Mouse (Mus musculus): ENCODE measurements at regions not wholly inside any gene's neighbourhood (a gene's known extent, or its start where the extent isn't known, plus 50 kb on each side); places are given as distances from the start of the nearest gene placed in this dataset.

GRCm38 (mm10) chr6:106876690-106877089 is 76.8 kb upstream of the Crbn start:
- ATAC-seq (no peak), DNase-seq (ENCODE audit: low spot score) (no peak)
- WGBS: 71% methylated on average over 1 of the region's 1 CpGs
- Histone ChIP-seq H3K9me3 (ENCODE audit: low read length) (no peaks in the 10 kb centered on the region), H3K27ac (ENCODE audit: low read length) (no peak overlapping the region), H3K4me3 (ENCODE audit: low read depth, low read length) (no peak overlapping the region), H3K27me3 (replicated peaks; ENCODE audit: insufficient read depth, low read length) (no peaks in the 10 kb centered on the region), H3K4me2 (replicated peaks; ENCODE audit: low read depth, low read length) (no peak overlapping the region), H3K9ac (replicated peaks; ENCODE audit: low read depth) (no peak overlapping the region), H3K4me1 (ENCODE audit: insufficient read depth, low read depth, low read length) (no peaks in the 10 kb centered on the region), H3K36me3 (ENCODE audit: insufficient read depth, low read length) (no peaks in the 10 kb centered on the region)
- TF ChIP-seq EP300 (IDR thresholded peaks at IDR 0.05): no peak
- no peak for TF ChIP-seq CTCF (IDR thresholded peaks at IDR 0.05)

- Histone ChIP-seq H3K4me3 (ENCODE audit: low read depth, low read length) (no peak overlapping the region), H3K27me3 (replicated peaks; ENCODE audit: insufficient read depth, low read length) (no peaks in the 10 kb centered on the region), H3K9me3 (ENCODE audit: low read length) (no peaks in the 10 kb centered on the region), H3K27ac (ENCODE audit: low read length) (no peak overlapping the region), H3K4me1 (ENCODE audit: insufficient read depth, low read depth, low read length) (no peaks in the 10 kb centered on the region), H3K36me3 (ENCODE audit: insufficient read depth, low read length) (no peaks in the 10 kb centered on the region), H3K4me2 (replicated peaks; ENCODE audit: low read depth, low read length) (no peak overlapping the region), H3K9ac (replicated peaks; ENCODE audit: low read depth) (no peak overlapping the region)
- TF ChIP-seq EP300 (IDR thresholded peaks at IDR 0.05): no peak
- no peak for TF ChIP-seq CTCF (IDR thresholded peaks at IDR 0.05)
- ATAC-seq (no peak), DNase-seq (ENCODE audit: low spot score) (no peak)
- 59% methylated on average over 4 of the region's 4 CpGs for WGBS
Observed at GRCm38 (mm10) chr6:106891879-106892638, 92.2 kb upstream of the Crbn start.

GRCm38 (mm10) chr6:106892639-106892934 is 92.7 kb upstream of the Crbn start:
- no peak overlapping the region for H3K9ac ChIP-seq (replicated peaks; ENCODE audit: low read depth)
- TF ChIP-seq EP300 (IDR thresholded peaks at IDR 0.05) (no peak), CTCF (IDR thresholded peaks at IDR 0.05) (no peak)
- DNase-seq (ENCODE audit: low spot score) (no peak), ATAC-seq (no peak)
- no peak overlapping the region for H3K27ac ChIP-seq (ENCODE audit: low read length)
- no peaks in the 10 kb centered on the region for H3K4me1 ChIP-seq (ENCODE audit: insufficient read depth, low read depth, low read length)
- H3K4me2 ChIP-seq (replicated peaks; ENCODE audit: low read depth, low read length): no peak overlapping the region
- H3K4me3 ChIP-seq (ENCODE audit: low read depth, low read length): no peak overlapping the region
- no peaks in the 10 kb centered on the region for H3K9me3 ChIP-seq (ENCODE audit: low read length)
- WGBS: 41% methylated on average over 2 of the region's 2 CpGs
- no peaks in the 10 kb centered on the region for H3K36me3 ChIP-seq (ENCODE audit: insufficient read depth, low read length)
- H3K27me3 ChIP-seq (replicated peaks; ENCODE audit: insufficient read depth, low read length): no peaks in the 10 kb centered on the region

- ATAC-seq: no peak
- Histone ChIP-seq H3K27me3 (replicated peaks; ENCODE audit: insufficient read depth, low read length) (no peaks in the 10 kb centered on the region), H3K9me3 (ENCODE audit: low read length) (no peaks in the 10 kb centered on the region), H3K36me3 (ENCODE audit: insufficient read depth, low read length) (no peaks in the 10 kb centered on the region), H3K9ac (replicated peaks; ENCODE audit: low read depth) (no peak overlapping the region), H3K4me1 (ENCODE audit: insufficient read depth, low read depth, low read length) (no peaks in the 10 kb centered on the region), H3K27ac (ENCODE audit: low read length) (no peak overlapping the region), H3K4me3 (ENCODE audit: low read depth, low read length) (no peak overlapping the region), H3K4me2 (replicated peaks; ENCODE audit: low read depth, low read length) (no peak overlapping the region)
- no peak for DNase-seq (ENCODE audit: low spot score)
- no peak for TF ChIP-seq CTCF (IDR thresholded peaks at IDR 0.05)
- no peak for TF ChIP-seq EP300 (IDR thresholded peaks at IDR 0.05)
- WGBS: 81% methylated on average over 8 of the region's 8 CpGs
Observed at GRCm38 (mm10) chr6:106903953-106904683, 104.2 kb upstream of the Crbn start.

- Histone ChIP-seq H3K9ac (replicated peaks; ENCODE audit: low read depth) (no peak overlapping the region), H3K36me3 (ENCODE audit: insufficient read depth, low read length) (no peaks in the 10 kb centered on the region), H3K4me1 (ENCODE audit: insufficient read depth, low read depth, low read length) (no peaks in the 10 kb centered on the region), H3K9me3 (ENCODE audit: low read length) (no peaks in the 10 kb centered on the region), H3K27ac (ENCODE audit: low read length) (no peak overlapping the region), H3K4me2 (replicated peaks; ENCODE audit: low read depth, low read length) (no peak overlapping the region), H3K27me3 (replicated peaks; ENCODE audit: insufficient read depth, low read length) (no peaks in the 10 kb centered on the region), H3K4me3 (ENCODE audit: low read depth, low read length) (no peak overlapping the region)
- no peak for DNase-seq (ENCODE audit: low spot score)
- no peak for ATAC-seq
- TF ChIP-seq EP300 (IDR thresholded peaks at IDR 0.05) (no peak), CTCF (IDR thresholded peaks at IDR 0.05) (no peak)
- 62% methylated on average over 2 of the region's 2 CpGs for WGBS
Observed at GRCm38 (mm10) chr6:106915121-106915520, 115.2 kb upstream of the Crbn start.

- DNase-seq (ENCODE audit: low spot score) (no peak), ATAC-seq (no peak)
- TF ChIP-seq EP300 (IDR thresholded peaks at IDR 0.05) (no peak), CTCF (IDR thresholded peaks at IDR 0.05) (no peak)
- H3K4me2 ChIP-seq (replicated peaks; ENCODE audit: low read depth, low read length): no peak overlapping the region
- no peaks in the 10 kb centered on the region for H3K27me3 ChIP-seq (replicated peaks; ENCODE audit: insufficient read depth, low read length)
- no peaks in the 10 kb centered on the region for H3K9me3 ChIP-seq (ENCODE audit: low read length)
- H3K27ac ChIP-seq (ENCODE audit: low read length): no peak overlapping the region
- H3K4me3 ChIP-seq (ENCODE audit: low read depth, low read length): no peak overlapping the region
- 95% methylated on average over 3 of the region's 3 CpGs for WGBS
- H3K9ac ChIP-seq (replicated peaks; ENCODE audit: low read depth): no peak overlapping the region
- no peaks in the 10 kb centered on the region for H3K36me3 ChIP-seq (ENCODE audit: insufficient read depth, low read length)
- H3K4me1 ChIP-seq (ENCODE audit: insufficient read depth, low read depth, low read length): no peaks in the 10 kb centered on the region
Observed at GRCm38 (mm10) chr6:106916683-106917289, 116.9 kb upstream of the Crbn start.
